Mouse (Mus musculus): ENCODE data around the gene Dqx1. TPM values are rescaled to one million over a fixed set of nuclear protein-coding genes. Genes with fewer than 3 reads are reported as not detected.

The Dqx1 gene
- total RNA-seq, 1 experiment from 2014 or later, result 3.8 TPM

DNA sequence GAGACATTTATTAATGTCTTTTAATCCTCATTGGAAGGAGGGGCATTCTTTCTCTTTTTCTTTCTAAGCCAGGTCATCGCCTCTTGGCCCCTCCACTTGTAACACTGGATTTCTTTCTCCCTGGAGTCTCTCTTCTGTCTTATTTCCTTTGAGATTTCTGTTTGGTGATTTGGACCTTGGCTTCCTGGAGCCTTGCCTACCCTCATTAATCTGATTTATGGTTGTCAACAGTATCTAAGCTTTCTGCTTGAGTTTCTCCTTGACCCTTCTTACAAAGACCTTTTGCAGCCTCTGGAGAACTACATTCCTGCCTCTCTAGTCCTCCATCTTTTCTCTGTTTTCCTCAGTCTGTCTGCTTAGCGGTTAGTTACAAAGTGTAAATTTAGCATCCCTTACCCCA is 40.8 kb downstream of the Dqx1 start:
- no peak for ATAC-seq (replicated peaks; ENCODE audit: insufficient number of reproducible peaks, low FRiP score, low TSS enrichment, poor library complexity, severe bottlenecking)

DNA sequence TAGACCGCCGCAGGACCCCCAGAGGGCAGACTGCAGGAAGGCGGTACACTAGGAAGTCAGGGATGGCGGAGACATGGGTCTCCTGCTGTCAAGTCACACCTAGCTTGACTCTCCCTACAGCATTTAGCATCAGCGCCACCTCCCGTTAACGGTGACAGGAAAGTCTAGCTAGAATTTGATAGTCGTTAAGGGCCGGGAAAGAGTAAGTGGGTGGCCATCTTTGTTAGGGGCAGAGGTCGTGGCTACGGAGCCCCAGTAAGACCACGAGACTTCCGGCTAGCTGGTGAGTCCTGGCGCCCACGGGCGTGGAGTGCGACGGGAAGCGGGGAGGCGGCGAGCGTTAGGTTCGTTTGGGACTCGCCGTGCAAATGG is 43.7 kb downstream of the Dqx1 start, which contains the start of the genes Ccdc142 and Gm42688:
Ccdc142 (plus strand) TSS at position 286 of the 372 bp plus-strand sequence.
Gm42688 (plus strand) TSS at position 302 of the 372 bp plus-strand sequence.
- peak; percentile 95 for ATAC-seq (replicated peaks; ENCODE audit: insufficient number of reproducible peaks, low FRiP score, low TSS enrichment, poor library complexity, severe bottlenecking)

DNA sequence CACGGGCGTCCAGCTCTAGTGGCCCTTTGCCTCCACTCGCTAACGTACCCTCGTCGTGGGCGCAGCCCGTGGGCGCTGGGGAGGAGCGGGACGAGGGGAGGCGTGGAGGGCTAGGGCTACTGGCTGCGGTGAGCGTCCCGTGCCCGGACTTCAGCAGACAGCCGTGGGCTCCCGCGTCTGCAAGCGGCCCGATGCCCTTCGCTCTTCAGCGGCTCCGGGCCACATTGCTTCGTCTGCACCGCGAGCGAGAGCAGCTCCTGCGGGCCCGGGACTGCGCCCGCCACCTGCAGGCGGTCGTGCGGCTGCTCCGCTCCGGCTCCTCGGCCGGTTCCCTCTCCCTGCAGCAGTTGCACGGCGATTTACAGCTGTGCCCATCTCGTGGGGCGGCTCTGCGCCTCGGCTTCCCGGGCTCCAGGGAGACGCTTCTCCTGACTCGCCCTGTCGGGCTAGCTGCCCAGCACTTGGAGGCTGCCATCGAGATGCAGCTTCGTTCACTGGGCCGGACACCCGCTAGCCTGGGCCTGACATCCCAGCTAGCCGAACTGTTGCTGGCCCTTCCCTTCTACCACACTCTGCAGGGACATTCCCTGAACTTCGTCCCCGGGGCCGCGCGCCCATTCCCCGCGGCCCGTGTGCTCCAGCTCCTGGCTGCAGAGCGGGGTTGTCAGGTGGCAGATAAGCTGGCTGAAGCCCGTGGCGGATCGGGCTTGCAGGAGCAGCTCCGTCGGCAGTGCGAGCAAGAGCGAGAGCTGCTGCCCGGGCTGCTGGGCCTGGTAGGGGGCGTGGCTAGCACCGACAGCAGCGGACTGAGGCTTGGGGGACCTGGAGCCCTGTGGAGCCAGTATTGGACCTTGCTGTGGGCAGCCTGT is 44.3 kb downstream of the Dqx1 start:
- peak; percentile 10 for ATAC-seq (replicated peaks; ENCODE audit: insufficient number of reproducible peaks, low FRiP score, low TSS enrichment, poor library complexity, severe bottlenecking)

DNA sequence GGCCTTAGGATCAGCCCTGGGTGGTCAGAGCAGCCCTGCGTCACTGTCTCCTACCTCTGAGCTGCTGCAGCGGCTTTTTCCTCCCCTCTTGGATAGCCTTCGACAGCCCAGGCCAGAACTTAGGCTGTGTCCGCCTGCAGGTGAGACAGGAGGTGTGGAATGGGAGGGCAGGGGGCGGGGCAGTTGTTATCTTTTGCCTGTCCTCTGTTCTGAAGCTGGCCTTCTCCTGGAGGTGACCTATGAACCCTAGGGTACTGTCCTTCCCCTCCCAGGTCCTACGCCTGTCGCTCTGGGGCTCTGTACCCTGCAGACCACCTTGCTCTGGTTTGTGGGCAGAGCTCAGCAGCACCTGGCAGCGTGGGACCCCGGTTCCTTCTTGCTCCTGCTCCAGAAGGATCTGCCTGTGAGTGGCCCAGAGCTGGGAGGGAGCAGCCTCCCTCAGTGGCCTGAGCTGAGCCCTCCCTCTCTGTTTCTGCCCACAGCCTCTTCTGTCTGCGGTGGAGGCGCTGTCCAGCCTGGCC is 45.5 kb downstream of the Dqx1 start:
- no peak for ATAC-seq (replicated peaks; ENCODE audit: insufficient number of reproducible peaks, low FRiP score, low TSS enrichment, poor library complexity, severe bottlenecking)

DNA sequence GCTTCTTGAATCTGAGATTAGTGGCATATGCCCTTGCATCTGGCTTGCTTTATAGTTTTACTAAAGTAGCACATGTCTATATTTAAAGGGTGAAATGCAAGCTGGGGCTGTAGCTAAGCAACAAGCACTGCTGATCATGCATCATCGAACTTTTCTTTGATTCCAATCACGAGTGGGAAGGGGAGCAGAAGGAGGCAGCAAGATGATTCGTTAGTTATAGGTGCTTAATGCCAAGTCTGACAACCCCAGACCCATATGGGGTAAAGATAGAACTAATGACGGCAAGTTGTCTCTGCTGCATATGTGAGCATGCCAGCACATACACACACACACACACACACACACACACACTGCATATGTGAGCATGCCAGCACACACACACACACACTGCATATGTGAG is 46.5 kb downstream of the Dqx1 start:
- no peak for ATAC-seq (replicated peaks; ENCODE audit: insufficient number of reproducible peaks, low FRiP score, low TSS enrichment, poor library complexity, severe bottlenecking)

DNA sequence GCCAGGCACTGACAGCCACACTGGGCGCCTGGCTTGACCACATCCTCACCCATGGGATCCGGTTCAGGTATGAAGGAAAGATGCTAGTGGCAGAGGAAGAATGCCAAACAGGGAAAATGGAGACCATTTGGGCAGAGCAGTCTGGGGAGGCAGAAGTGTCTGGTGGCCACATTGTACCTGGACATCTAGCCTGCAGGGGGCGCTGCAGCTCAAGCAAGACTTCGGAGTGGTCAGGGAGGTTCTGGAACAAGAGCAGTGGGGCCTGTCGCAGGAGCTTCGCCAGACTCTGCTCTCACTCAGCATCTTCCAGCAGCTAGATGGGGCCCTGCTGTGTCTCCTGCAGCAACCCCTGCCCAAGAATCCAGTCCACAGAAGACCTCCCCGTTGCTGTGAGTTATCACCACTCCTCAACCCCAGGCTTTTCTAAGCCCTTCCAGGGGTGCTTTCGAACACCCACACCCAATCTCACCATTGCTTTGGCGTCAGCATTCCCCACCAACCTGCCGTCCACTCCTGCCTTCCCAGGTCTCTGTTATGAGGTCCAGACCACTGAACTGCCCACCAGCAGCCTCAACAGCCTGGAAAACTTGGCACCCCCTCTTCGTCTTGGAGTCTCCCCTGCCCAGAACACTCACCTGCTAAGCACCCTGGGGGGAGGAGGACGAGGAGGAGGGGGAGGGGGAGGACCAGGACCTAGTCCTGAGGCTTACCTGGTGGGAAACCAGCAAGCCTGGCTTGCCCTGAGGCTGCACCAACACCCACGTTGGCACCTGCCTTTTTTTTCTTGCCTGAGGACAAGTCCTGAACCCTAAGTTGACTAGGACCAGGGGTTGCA is 50.1 kb downstream of the Dqx1 start:
- ATAC-seq (replicated peaks; ENCODE audit: insufficient number of reproducible peaks, low FRiP score, low TSS enrichment, poor library complexity, severe bottlenecking), result peak; percentile 73

DNA sequence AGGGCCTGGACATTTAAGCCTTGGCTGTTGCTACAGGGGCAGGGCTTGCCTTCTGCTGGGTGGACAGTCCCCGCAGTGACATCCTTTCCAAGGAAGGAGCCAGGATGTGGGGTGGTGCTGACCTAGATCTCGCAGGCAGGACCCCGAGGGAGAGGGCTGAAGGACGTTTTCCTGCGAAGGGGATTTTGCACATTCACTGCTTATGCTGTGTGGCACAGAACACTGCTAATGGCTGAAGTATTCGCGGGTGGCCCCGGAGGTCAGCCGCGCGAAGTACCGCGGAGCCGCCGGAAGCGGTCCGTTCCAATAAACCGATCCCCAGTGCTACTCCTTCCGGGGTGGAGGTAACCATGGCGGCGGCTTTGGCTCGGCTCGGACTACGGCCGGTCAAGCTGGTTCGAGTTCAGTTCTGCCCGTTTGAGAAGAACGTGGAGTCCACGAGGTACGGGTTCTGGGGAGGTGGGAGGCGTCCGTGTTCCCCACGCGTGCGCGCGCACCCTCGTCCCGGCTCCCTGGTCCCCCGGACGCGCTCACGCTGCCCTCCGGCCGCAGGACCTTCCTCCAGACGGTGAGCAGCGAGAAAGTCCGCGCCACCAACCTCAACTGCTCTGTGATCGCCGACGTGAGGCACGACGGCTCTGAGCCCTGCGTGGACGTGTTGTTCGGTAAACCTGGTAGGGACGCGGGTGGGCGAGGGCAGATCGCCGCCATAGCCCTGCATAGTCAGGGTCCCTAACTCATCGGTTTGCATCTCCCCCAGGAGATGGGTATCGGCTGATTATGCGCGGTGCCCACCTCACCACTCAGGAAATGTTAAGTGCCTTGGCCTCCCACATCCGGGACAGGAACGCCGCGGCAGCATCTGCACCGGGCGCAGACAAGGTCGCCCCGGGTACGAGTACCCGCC is 51.4 kb downstream of the Dqx1 start, which contains the start of gene Mrpl53:
Mrpl53 (plus strand) TSS at position 279 of the 907 bp plus-strand sequence.
- ATAC-seq (replicated peaks; ENCODE audit: insufficient number of reproducible peaks, low FRiP score, low TSS enrichment, poor library complexity, severe bottlenecking), result peak; percentile 90

DNA sequence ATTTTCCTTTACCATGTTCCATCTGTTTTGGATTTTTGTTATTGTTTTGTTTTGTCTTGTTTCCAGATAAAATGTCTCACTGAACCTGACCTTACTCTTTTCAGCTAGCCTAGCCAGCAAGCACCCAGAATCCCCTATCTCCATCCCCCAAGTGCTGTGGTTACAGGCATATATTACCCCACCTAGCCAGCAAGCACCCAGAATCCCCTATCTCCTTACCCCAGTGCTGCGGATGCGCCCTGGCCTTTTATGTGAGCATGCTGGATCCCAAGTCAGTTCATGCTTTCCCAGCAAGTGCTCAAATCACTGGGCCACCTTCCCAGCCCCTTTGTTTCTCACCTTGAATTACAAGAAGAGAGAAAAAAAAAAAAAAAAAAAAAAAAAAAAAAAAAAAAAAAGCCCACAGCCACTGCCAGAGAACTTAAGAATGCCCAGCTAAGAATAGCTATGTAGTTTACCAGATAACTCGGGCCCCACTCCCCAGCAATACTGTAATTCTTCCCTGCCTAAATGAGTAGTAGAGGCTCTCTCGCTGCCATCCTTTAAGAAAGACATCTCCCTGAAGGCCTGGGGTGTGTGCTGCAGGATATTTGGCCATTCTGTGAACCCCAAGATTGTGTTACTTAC is 54.0 kb downstream of the Dqx1 start:
- no peak for ATAC-seq (replicated peaks; ENCODE audit: insufficient number of reproducible peaks, low FRiP score, low TSS enrichment, poor library complexity, severe bottlenecking)

DNA sequence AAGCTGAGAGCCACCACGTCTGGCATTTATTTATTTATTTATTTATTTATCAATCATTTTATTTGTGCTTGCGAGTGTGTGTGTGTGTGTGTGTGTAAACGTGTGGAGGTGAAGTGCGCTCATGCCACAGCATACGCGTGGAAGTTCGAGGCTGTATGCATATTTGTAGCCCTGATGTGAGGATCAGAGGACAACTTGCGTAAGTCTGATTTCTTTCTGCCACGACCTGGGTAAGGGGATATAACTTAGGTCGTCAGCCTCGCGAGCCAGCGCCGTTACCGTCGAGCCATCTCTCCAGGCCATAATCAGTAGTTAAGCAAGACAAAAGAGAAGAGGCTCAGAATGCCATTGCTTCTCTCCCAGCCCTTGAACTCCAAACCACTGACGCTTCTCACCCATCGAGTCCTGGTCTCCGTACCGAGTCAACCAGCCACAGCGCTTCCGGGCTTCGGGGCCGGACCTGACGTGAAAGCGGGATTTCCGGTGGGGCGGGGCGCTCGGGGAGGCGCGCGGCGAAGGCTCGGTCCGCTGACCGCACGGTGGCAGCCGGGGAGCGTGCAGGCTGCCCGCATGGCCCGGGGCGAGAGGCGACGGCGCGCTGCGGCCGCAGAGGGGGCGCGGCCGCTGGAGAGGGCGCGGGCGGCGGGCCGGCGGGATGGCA is 57.5 kb downstream of the Dqx1 start, which contains the start of gene Mogs:
Mogs (plus strand) TSS at position 486 of the 661 bp plus-strand sequence.
- peak; percentile 84 for ATAC-seq (replicated peaks; ENCODE audit: insufficient number of reproducible peaks, low FRiP score, low TSS enrichment, poor library complexity, severe bottlenecking)

DNA sequence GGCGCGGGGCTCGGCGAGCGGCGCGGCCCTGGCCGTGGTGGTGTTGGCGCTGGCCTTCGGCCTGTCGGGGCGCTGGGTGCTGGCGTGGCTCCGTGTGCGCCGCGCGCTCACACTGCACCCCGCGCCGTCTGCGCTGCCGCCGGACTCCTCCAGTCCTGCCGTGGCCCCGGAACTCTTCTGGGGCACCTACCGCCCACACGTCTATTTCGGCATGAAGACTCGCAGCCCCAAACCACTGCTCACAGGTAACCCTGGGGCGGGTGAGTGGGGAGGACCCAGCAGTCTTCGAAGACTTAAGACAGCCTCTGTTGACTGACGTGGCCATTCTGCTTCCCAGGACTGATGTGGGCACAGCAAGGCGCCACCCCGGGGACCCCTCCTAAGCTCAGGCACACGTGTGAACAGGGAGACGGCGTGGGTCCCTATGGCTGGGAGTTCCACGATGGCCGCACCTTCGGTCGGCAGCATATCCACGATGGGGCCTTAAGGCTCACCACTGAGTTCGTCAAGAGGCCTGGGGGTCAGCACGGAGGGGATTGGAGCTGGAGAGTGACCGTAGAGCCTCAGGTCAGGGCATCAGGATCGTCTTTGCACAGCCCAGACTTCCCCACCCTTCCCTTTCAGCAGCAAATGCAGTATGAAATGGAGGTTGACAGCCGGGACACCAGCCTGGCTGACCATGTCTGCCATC is 58.2 kb downstream of the Dqx1 start:
- ATAC-seq (replicated peaks; ENCODE audit: insufficient number of reproducible peaks, low FRiP score, low TSS enrichment, poor library complexity, severe bottlenecking), result no peak

DNA sequence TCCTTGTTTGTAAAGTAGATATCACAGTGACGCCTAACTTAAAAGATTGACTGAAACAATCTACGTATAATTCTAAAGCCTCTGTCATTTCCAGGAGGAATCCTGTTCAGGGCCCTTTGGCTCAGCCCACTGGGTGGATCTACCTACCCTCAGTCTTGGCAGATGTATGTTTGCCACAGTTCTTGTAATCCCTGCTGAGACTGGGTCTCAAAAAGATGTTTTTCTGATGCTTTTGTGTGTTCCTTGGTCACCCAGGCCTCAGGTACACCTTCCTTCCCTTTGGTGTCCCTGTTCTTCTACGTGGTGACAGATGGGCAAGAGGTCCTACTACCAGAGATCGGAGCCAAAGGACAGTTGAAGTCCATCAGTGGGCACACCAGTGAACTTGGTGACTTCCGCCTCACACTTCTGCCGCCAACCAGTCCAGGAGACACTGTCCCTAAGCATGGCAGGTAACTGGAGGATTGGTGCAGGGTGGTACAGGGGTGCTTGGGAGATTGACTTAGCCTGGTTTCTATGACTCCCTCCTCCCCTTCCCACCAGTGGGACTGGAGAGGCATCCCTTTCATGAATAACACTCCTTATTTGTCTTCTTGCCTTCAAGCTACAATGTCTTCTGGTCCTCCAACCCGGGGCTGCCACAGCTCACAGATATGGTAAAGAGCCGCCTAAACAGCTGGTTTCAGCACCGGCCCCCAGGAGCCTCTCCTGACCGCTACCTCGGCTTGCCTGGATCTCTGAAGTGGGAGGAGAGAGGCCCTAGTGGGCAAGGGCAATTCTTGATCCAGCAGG is 58.9 kb downstream of the Dqx1 start:
- ATAC-seq (replicated peaks; ENCODE audit: insufficient number of reproducible peaks, low FRiP score, low TSS enrichment, poor library complexity, severe bottlenecking), result no peak

Other genes starting within 250 kb of the Dqx1 start
- not detected in 3 replicates for gene Sema4f, start 118.1 kb upstream of the Dqx1 start, total RNA-seq (2017)
- 1.8 TPM in 1 of 3 replicates, not detected in the others for gene M1ap, start 110.9 kb upstream of the Dqx1 start, total RNA-seq (2017)
- gene Dok1, start 24.4 kb upstream of the Dqx1 start, total RNA-seq (2017), result 36.6 to 44.9 TPM (median 43.6 TPM) in 3 replicates
- 2.3 to 10.2 TPM (median 4.2 TPM) in 3 replicates for gene Loxl3, start 23.7 kb upstream of the Dqx1 start, total RNA-seq (2017)
- 187 to 238 TPM (median 209 TPM) in 3 replicates for gene Aup1, start 3.3 kb upstream of the Dqx1 start, total RNA-seq (2017)
- 81.4 to 125 TPM (median 105 TPM) in 3 replicates for gene Htra2, start 2.6 kb upstream of the Dqx1 start, total RNA-seq (2017)
- gene Tlx2, start 12.4 kb downstream of the Dqx1 start, total RNA-seq (2017), result not detected in 3 replicates
- gene Pcgf1, start 20.0 kb downstream of the Dqx1 start, total RNA-seq (2017), result 2.0 to 13.5 TPM (median 6.9 TPM) in 3 replicates
- not detected in 3 replicates for gene Lbx2, start 28.5 kb downstream of the Dqx1 start, total RNA-seq (2017)
- gene Ccdc142, start 43.8 kb downstream of the Dqx1 start, total RNA-seq (2017), result 0.48 to 12.5 TPM (median 1.5 TPM) in 3 replicates
- 2.5 to 5.5 TPM (median 2.6 TPM) in 3 replicates for gene Gm42688, start 43.8 kb downstream of the Dqx1 start, total RNA-seq (2017)
- 4.4 to 38.2 TPM (median 19.3 TPM) in 3 replicates for gene Mrpl53, start 51.2 kb downstream of the Dqx1 start, total RNA-seq (2017)
- gene Mogs, start 57.7 kb downstream of the Dqx1 start, total RNA-seq (2017), result 24.8 to 42.1 TPM (median 28.8 TPM) in 3 replicates
- gene Wbp1, start 63.7 kb downstream of the Dqx1 start, total RNA-seq (2017), result 45.0 to 60.1 TPM (median 53.4 TPM) in 3 replicates
- 25.0 to 53.9 TPM (median 41.3 TPM) in 3 replicates for gene Ino80b, start 67.6 kb downstream of the Dqx1 start, total RNA-seq (2017)
- 0.96 to 2.7 TPM (median 1.0 TPM) in 3 replicates for gene Rtkn, start 77.6 kb downstream of the Dqx1 start, total RNA-seq (2017)
- gene Wdr54, start 98.6 kb downstream of the Dqx1 start, total RNA-seq (2017), result 0.11 to 0.29 TPM in 2 of 3 replicates, not detected in the other
- gene 1700003E16Rik, start 98.6 kb downstream of the Dqx1 start, total RNA-seq (2017), result 0.48 TPM in 1 of 3 replicates, not detected in the others
- 39.1 to 65.9 TPM (median 51.0 TPM) in 3 replicates for gene Dctn1, start 108.1 kb downstream of the Dqx1 start, total RNA-seq (2017)
- gene Slc4a5, start 162.0 kb downstream of the Dqx1 start, total RNA-seq (2017), result not detected in 3 replicates